Mouse (Mus musculus): ENCODE measurements around the gene Gm20820. TPM values are rescaled to one million over a fixed set of nuclear protein-coding genes. Genes with fewer than 3 reads are reported as not detected.
"Not testable (repeated sequence)": the region's sequence is repeated elsewhere in the genome, so short reads cannot be mapped to it uniquely, and the experiment has no call there.

The Gm20820 gene
- not detected in 2 replicates for polyA plus RNA-seq (2012)

DNA sequence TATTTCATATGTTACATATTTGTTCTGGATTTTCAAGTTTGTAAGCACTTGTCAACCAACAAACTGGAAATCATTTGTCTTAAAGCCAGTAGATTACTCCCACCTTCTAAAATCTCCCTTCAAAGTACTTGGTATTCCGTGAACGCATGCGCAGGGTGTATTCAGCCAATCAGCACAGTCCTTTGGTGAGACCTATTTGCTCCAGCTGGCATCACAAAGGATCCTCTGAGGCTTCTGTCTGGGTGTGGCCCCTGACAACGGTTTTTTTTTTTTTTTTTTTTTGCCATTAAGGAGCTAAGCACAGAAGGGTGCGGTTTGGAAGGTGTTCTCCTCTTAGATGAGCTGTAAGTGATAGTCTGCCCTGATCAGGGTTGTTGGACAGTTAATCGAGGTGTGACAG is at the start of gene Gm20820:
Gene Gm20820, plus strand, starts transcription at position 301 of the 400 bp plus-strand sequence.
- not testable (repeated sequence) for TF ChIP-seq GATA1 (IDR thresholded peaks at IDR 0.05; ENCODE audit: low read length)

All from G1E-ER4 (cell line).